Mouse (Mus musculus) lung, postnatal 0 days (tissue): ENCODE measurements around the gene Sox18.
A peak's percentile ranks its signal among the peaks of the same experiment; 100 is the strongest.

Experiments
- CTCF ChIP-seq: IDR thresholded peaks from 2 replicates; pipeline ENCODE4 v1.5.1; 2016; ENCODE audit warnings: antibody characterized with exemption, mild to moderate bottlenecking
- EP300 ChIP-seq: IDR thresholded peaks from 2 replicates; pipeline ENCODE4 v1.6.1; 2016; ENCODE audit warnings: antibody characterized with exemption, mild to moderate bottlenecking, control low read depth

- TF ChIP-seq CTCF (peak; percentile 41), EP300 (peak; percentile 87)
These were observed 4.0 kb upstream of the Sox18 start for GRCm38 (mm10) chr2:181675454-181675853.
